17 mouse cellular contexts compared by ENCODE assay signal in the genomic region with DNA sequence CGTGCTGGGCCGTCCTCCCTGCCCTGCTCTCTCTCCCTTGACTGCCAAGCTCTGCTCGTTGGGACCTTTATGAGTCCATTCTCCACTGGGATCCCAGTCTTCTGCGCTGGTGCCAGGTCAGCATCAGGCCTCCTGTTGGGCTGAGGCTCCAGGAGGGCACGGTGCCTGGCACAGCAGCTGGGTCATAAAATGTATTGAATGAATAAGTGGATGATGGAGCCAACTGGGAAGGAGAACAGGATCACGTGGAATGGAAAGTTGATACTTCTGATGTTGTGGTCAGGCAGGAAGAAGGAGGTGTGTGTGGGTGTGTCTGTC. TPM values are rescaled to one million over a fixed set of nuclear protein-coding genes. Genes with fewer than 3 reads are reported as not detected.
A peak's percentile ranks its signal among the peaks of the same experiment; 100 is the strongest.
DNase-seq lines count a peak whose midpoint lies in the region; ATAC-seq and TF ChIP-seq lines count a peak whose summit lies in the region.
"Had no signal": no experiment of that assay in that cellular context is flagged by ENCODE, and none has a peak within 500 bp of the region (broad histone marks: within the 10 kb centered on the region; RNA-seq: fewer than 3 reads in every experiment).

No protein-coding gene starts in this region.

- ATAC-seq in heart, embryonic 12.5 days (ENCODE audit: insufficient number of reproducible peaks, low FRiP score), result no peak
- ATAC-seq in kidney, embryonic 15.5 days (replicated peaks; ENCODE audit: low FRiP score), result 0 out of 2 replicates have a peak, but pooled peaks have one; percentile 25
- ATAC-seq in hindbrain, postnatal 0 days, result no peak
- ATAC-seq in activated CD4-positive, CD25-positive, alpha-beta regulatory T cell, adult 4 months, result no peak
- ATAC-seq: forebrain, embryonic 13.5 days; midbrain, embryonic 16.5 days had no signal

- no peak overlapping the region for H3K4me3 ChIP-seq in heart, embryonic 12.5 days
- H3K4me3 ChIP-seq in kidney, embryonic 15.5 days (replicated peaks), result no peak overlapping the region
- H3K4me3 ChIP-seq in hindbrain, postnatal 0 days (ENCODE audit: low read length), result no peak overlapping the region
- H3K4me3 ChIP-seq: forebrain, embryonic 13.5 days; lung, embryonic 15.5 days had no signal

- H3K9ac ChIP-seq in heart, embryonic 12.5 days, result no peak overlapping the region
- H3K9ac ChIP-seq in kidney, embryonic 15.5 days, result no peak overlapping the region
- H3K9ac ChIP-seq in hindbrain, postnatal 0 days (replicated peaks; ENCODE audit: low read length), result no peak overlapping the region
- H3K9ac ChIP-seq: forebrain, embryonic 13.5 days; lung, embryonic 15.5 days had no signal

- peak; percentile 42 to 72 for DNase-seq in heart, adult 18-20 months
- peak; percentile 12 for DNase-seq in NIH3T3 (ENCODE audit: low read depth)
- peak; percentile 57 for DNase-seq in gastrocnemius, postnatal 10 days
- no peak for DNase-seq in hindbrain, postnatal 0 days (ENCODE audit: low spot score)
- DNase-seq in spleen, postnatal 10 days (ENCODE audit: low spot score in 2 of 2), result no peak
- DNase-seq: B cell, adult 2 months; cerebellum, adult 9-10 months; right cerebral cortex, postnatal 25 days had no signal

- 87% methylated on average over 6 of the region's 6 CpGs for WGBS in heart, embryonic 12.5 days
- 55% methylated on average over 6 of the region's 6 CpGs for WGBS in kidney, embryonic 15.5 days
- WGBS in hindbrain, postnatal 0 days, result 87% methylated on average over 6 of the region's 6 CpGs

- H3K27ac ChIP-seq in heart, embryonic 12.5 days (ENCODE audit: poor library complexity, severe bottlenecking), result no peak overlapping the region
- no peak overlapping the region for H3K27ac ChIP-seq in kidney, embryonic 15.5 days
- no peak overlapping the region for H3K27ac ChIP-seq in hindbrain, postnatal 0 days
- H3K27ac ChIP-seq: forebrain, embryonic 13.5 days; lung, embryonic 15.5 days had no signal

- TF ChIP-seq CTCF in hindbrain, postnatal 0 days (IDR thresholded peaks at IDR 0.05; ENCODE audit: low read depth), result no peak

- no peaks in the 10 kb centered on the region for H3K27me3 ChIP-seq in heart, embryonic 12.5 days (replicated peaks)
- H3K27me3 ChIP-seq in kidney, embryonic 15.5 days, result no peaks in the 10 kb centered on the region
- no peaks in the 10 kb centered on the region for H3K27me3 ChIP-seq in hindbrain, postnatal 0 days (ENCODE audit: insufficient read depth, low read length)
- H3K27me3 ChIP-seq: forebrain, embryonic 13.5 days; lung, embryonic 15.5 days had no signal

- H3K9me3 ChIP-seq in heart, embryonic 12.5 days (replicated peaks), result no peaks in the 10 kb centered on the region
- no peaks in the 10 kb centered on the region for H3K9me3 ChIP-seq in kidney, embryonic 15.5 days (replicated peaks)
- H3K9me3 ChIP-seq in hindbrain, postnatal 0 days (ENCODE audit: low read length), result no peaks in the 10 kb centered on the region
- H3K9me3 ChIP-seq: forebrain, embryonic 13.5 days; lung, embryonic 15.5 days had no signal

- no peaks in the 10 kb centered on the region for H3K4me1 ChIP-seq in heart, embryonic 12.5 days (replicated peaks)
- H3K4me1 ChIP-seq in kidney, embryonic 15.5 days, result no peaks in the 10 kb centered on the region
- H3K4me1 ChIP-seq in hindbrain, postnatal 0 days (ENCODE audit: insufficient read depth, low read length), result no peaks in the 10 kb centered on the region
- H3K4me1 ChIP-seq: lung, embryonic 15.5 days had no signal

- H3K36me3 ChIP-seq in heart, embryonic 12.5 days, result peaks cover 63% of the 10 kb centered on the region
- peaks cover 78% of the 10 kb centered on the region for H3K36me3 ChIP-seq in kidney, embryonic 15.5 days
- peaks cover 18% of the 10 kb centered on the region for H3K36me3 ChIP-seq in hindbrain, postnatal 0 days (ENCODE audit: insufficient read depth, low read length)

- H3K4me2 ChIP-seq in heart, embryonic 12.5 days, result no peak overlapping the region
- no peak overlapping the region for H3K4me2 ChIP-seq in kidney, embryonic 15.5 days
- no peak overlapping the region for H3K4me2 ChIP-seq in hindbrain, postnatal 0 days (ENCODE audit: low read depth, low read length)
- H3K4me2 ChIP-seq: forebrain, embryonic 13.5 days; liver, embryonic 11.5 days; lung, embryonic 15.5 days had no signal

RNA-seq across cellular contexts. Expression of gene Mansc4, which starts 21.9 kb away (rescaled TPM):
- not detected for total RNA-seq in heart, adult 18-20 months (2021)
- polyA plus RNA-seq in heart, embryonic 12.5 days (2016; fragmentation: Nextera tagmentation; extraction: Ambion mirVana), result 0.46 and 0.67 TPM in 2 replicates
- total RNA-seq in gastrocnemius, postnatal 10 days (2021), result not detected
- 4.6 and 5.0 TPM in 2 replicates for polyA plus RNA-seq in kidney, embryonic 15.5 days (2015; fragmentation: Nextera tagmentation; extraction: Ambion mirVana)
- 0.40 and 1.7 TPM in 2 replicates for total RNA-seq in hindbrain, postnatal 0 days (2014; rRNA removed)
- 1.4 and 2.0 TPM in 2 replicates for polyA plus RNA-seq in hindbrain, postnatal 0 days (2015; fragmentation: Nextera tagmentation; extraction: Ambion mirVana)
- 1 to 10 TPM in 1 of 2 experiments, not detected in 1; 1.1 TPM for polyA plus RNA-seq in activated CD4-positive, CD25-positive, alpha-beta regulatory T cell, adult 4 months (2017; shearing (Covaris generic))
- total RNA-seq: adrenal gland, adult 2 months; megakaryocyte, adult 5-6 weeks had no signal

RNA-seq across cellular contexts. Expression of gene Mrps35, which starts 22.3 kb away (rescaled TPM):
- total RNA-seq in heart, adult 18-20 months (2021), result 100 to 1,000 TPM; 170 to 189 TPM
- 110 and 119 TPM in 2 replicates for polyA plus RNA-seq in heart, embryonic 12.5 days (2016; fragmentation: Nextera tagmentation; extraction: Ambion mirVana)
- 10 to 100 TPM; 68.4 to 70.7 TPM for total RNA-seq in gastrocnemius, postnatal 10 days (2021)
- 114 and 118 TPM in 2 replicates for polyA plus RNA-seq in kidney, embryonic 15.5 days (2015; fragmentation: Nextera tagmentation; extraction: Ambion mirVana)
- total RNA-seq in hindbrain, postnatal 0 days (2014; rRNA removed), result 8.3 and 8.7 TPM in 2 replicates
- 78.5 and 79.9 TPM in 2 replicates for polyA plus RNA-seq in hindbrain, postnatal 0 days (2015; fragmentation: Nextera tagmentation; extraction: Ambion mirVana)
- 10 to 100 TPM; 92.3 to 93.8 TPM for polyA plus RNA-seq in activated CD4-positive, CD25-positive, alpha-beta regulatory T cell, adult 4 months (2017; shearing (Covaris generic))

RNA-seq across cellular contexts. Expression of gene Klhl42, which starts 26.3 kb away (rescaled TPM):
- 1 to 10 TPM; 4.2 to 5.0 TPM for total RNA-seq in heart, adult 18-20 months (2021)
- polyA plus RNA-seq in heart, embryonic 12.5 days (2016; fragmentation: Nextera tagmentation; extraction: Ambion mirVana), result 7.4 and 7.9 TPM in 2 replicates
- 1 to 10 TPM; 5.4 to 7.5 TPM for total RNA-seq in gastrocnemius, postnatal 10 days (2021)
- 6.4 and 6.5 TPM in 2 replicates for polyA plus RNA-seq in kidney, embryonic 15.5 days (2015; fragmentation: Nextera tagmentation; extraction: Ambion mirVana)
- total RNA-seq in hindbrain, postnatal 0 days (2014; rRNA removed), result 29.7 and 31.7 TPM in 2 replicates
- 5.4 and 5.7 TPM in 2 replicates for polyA plus RNA-seq in hindbrain, postnatal 0 days (2015; fragmentation: Nextera tagmentation; extraction: Ambion mirVana)
- polyA plus RNA-seq in activated CD4-positive, CD25-positive, alpha-beta regulatory T cell, adult 4 months (2017; shearing (Covaris generic)), result 10 to 100 TPM; 18.0 to 21.9 TPM

RNA-seq across cellular contexts. Expression of gene Rep15, which starts 32.5 kb away (rescaled TPM):
- 1 to 10 TPM in 1 of 2 experiments, under 1 TPM in 1; 0.95 to 1.2 TPM for total RNA-seq in heart, adult 18-20 months (2021)
- 0.83 and 1.1 TPM in 2 replicates for polyA plus RNA-seq in heart, embryonic 12.5 days (2016; fragmentation: Nextera tagmentation; extraction: Ambion mirVana)
- under 1 TPM; 0.66 to 0.77 TPM for total RNA-seq in gastrocnemius, postnatal 10 days (2021)
- polyA plus RNA-seq in kidney, embryonic 15.5 days (2015; fragmentation: Nextera tagmentation; extraction: Ambion mirVana), result 1.4 and 1.5 TPM in 2 replicates
- total RNA-seq in hindbrain, postnatal 0 days (2014; rRNA removed), result 0.50 TPM in 1 of 2 replicates, not detected in the other
- 0.48 TPM in 2 replicates for polyA plus RNA-seq in hindbrain, postnatal 0 days (2015; fragmentation: Nextera tagmentation; extraction: Ambion mirVana)
- polyA plus RNA-seq in activated CD4-positive, CD25-positive, alpha-beta regulatory T cell, adult 4 months (2017; shearing (Covaris generic)), result under 1 TPM; 0.29 to 0.95 TPM

Comparison
In these comparisons a context has a peak if more than half of its experiments do, and no peak if none do; other contexts are left out.
1. DNase-seq: peak in heart, adult 18-20 months (2 of 2), NIH3T3 (single experiment) and gastrocnemius, postnatal 10 days (single experiment); none in hindbrain, postnatal 0 days (single experiment) and spleen, postnatal 10 days (0 of 2).